Mouse (Mus musculus) MEL (cell line): ENCODE measurements at regions not wholly inside any gene's neighbourhood (a gene's known extent, or its start where the extent isn't known, plus 50 kb on each side); places are given as distances from the start of the nearest gene placed in this dataset.

Source experiments
- DNase-seq: peaks from one replicate; pipeline ENCODE4 v3.0.0; 2011; ENCODE audit warnings: low read depth, low spot score
- H3K27ac ChIP-seq: 2 replicates; pipeline ENCODE4 v1.5.1; 2012; ENCODE audit warnings: low read depth, mild to moderate bottlenecking, control low read depth, low read length, moderate library complexity; ENCODE audit not compliant: control insufficient read depth
- H3K27me3 ChIP-seq, 2 experiments: fragments of 150-350 bp in 1 of 2; sonication (generic) in 1 of 2; 2 replicates each; pipeline ENCODE4 v1.6.1; 2012; ENCODE audit warnings: low read length in 2 of 2, mild to moderate bottlenecking in 2 of 2, improper control_type of control experiment in 1 of 2, moderate library complexity in 1 of 2; ENCODE audit not compliant: insufficient read depth in 2 of 2, control insufficient read depth in 1 of 2
- H3K36me3 ChIP-seq, 2 experiments: 2 replicates each; pipeline ENCODE4 v1.6.1; 2012 to 2014; ENCODE audit warnings: low read length in 2 of 2, improper control_type of control experiment in 1 of 2, inconsistent platforms in 1 of 2, mild to moderate bottlenecking in 1 of 2; ENCODE audit not compliant: insufficient read depth in 2 of 2, control insufficient read depth in 1 of 2
- H3K4me1 ChIP-seq, 2 experiments: fragments of 150-350 bp in 1 of 2; sonication (generic) in 1 of 2; 2 replicates each; pipeline ENCODE4 v1.6.1; 2012; ENCODE audit warnings: low read length in 2 of 2, improper control_type of control experiment in 1 of 2, mild to moderate bottlenecking in 1 of 2; ENCODE audit not compliant: insufficient read depth in 2 of 2, control insufficient read depth in 1 of 2
- H3K4me3 ChIP-seq, 2 experiments: fragments of 150-350 bp in 1 of 2; sonication (generic) in 1 of 2; 2 replicates each; pipeline ENCODE4 v1.5.1; 2012; ENCODE audit warnings: low read depth in 2 of 2, low read length in 2 of 2, mild to moderate bottlenecking in 2 of 2, moderate library complexity in 2 of 2, control low read depth in 1 of 2, improper control_type of control experiment in 1 of 2; ENCODE audit not compliant: control insufficient read depth in 1 of 2, insufficient read depth in 1 of 2
- H3K79me2 ChIP-seq: 2 replicates; pipeline ENCODE4 v1.6.1; 2012; ENCODE audit warnings: mild to moderate bottlenecking, low read length, moderate library complexity; ENCODE audit not compliant: control insufficient read depth, poor library complexity, insufficient read depth
- H3K9ac ChIP-seq: 2 replicates; pipeline ENCODE4 v1.6.1; 2012; ENCODE audit warnings: low read depth, mild to moderate bottlenecking, control low read depth, low read length, moderate library complexity; ENCODE audit not compliant: control insufficient read depth, poor library complexity, severe bottlenecking
- H3K9me3 ChIP-seq: fragments of 150-350 bp; sonication (generic); replicated peaks from 2 replicates; pipeline ENCODE4 v1.6.1; 2012; ENCODE audit warnings: mild to moderate bottlenecking, low read length, improper control_type of control experiment, moderate library complexity; ENCODE audit not compliant: insufficient read depth
- CHD2 ChIP-seq: IDR thresholded peaks from 2 replicates; pipeline ENCODE4 v1.6.1; 2011; ENCODE audit warnings: low read length, improper control_type of control experiment
- E2F4 ChIP-seq: IDR thresholded peaks from 2 replicates; pipeline ENCODE4 v1.6.1; 2011; ENCODE audit warnings: low read depth, low read length, improper control_type of control experiment, borderline replicate concordance
- ELF1 ChIP-seq: IDR thresholded peaks from 2 replicates; pipeline ENCODE4 v1.6.1; 2014; ENCODE audit warnings: low read depth, mild to moderate bottlenecking, inconsistent platforms, low read length, improper control_type of control experiment, moderate library complexity
- EP300 ChIP-seq, 2 experiments: IDR thresholded peaks; 2 replicates each; pipeline ENCODE4 v1.6.1; 2011; ENCODE audit warnings: improper control_type of control experiment in 2 of 2, low read length in 2 of 2, low read depth in 1 of 2, mild to moderate bottlenecking in 1 of 2
- ETS1 ChIP-seq: IDR thresholded peaks from 2 replicates; pipeline ENCODE4 v1.6.1; 2012; ENCODE audit warnings: low read depth, mild to moderate bottlenecking, inconsistent platforms, low read length, improper control_type of control experiment, moderate library complexity
- GABPA ChIP-seq: IDR thresholded peaks from 2 replicates; pipeline ENCODE4 v1.6.1; 2012; ENCODE audit warnings: low read depth, mild to moderate bottlenecking, inconsistent platforms, low read length, improper control_type of control experiment, moderate library complexity
- HCFC1 ChIP-seq: IDR thresholded peaks from 2 replicates; pipeline ENCODE4 v1.6.1; 2012; ENCODE audit warnings: low read depth, mild to moderate bottlenecking, inconsistent platforms, low read length, improper control_type of control experiment, moderate library complexity
- JUND ChIP-seq: IDR thresholded peaks from 2 replicates; pipeline ENCODE4 v1.6.1; 2011; ENCODE audit warnings: low read depth, mild to moderate bottlenecking, improper control_type of control experiment, low read length
- MAX ChIP-seq: IDR thresholded peaks from 2 replicates; pipeline ENCODE4 v1.6.1; 2011; ENCODE audit warnings: low read length, improper control_type of control experiment
- MEF2A ChIP-seq: IDR thresholded peaks from 2 replicates; pipeline ENCODE4 v1.6.1; 2014; ENCODE audit warnings: low read depth, mild to moderate bottlenecking, inconsistent platforms, low read length, improper control_type of control experiment; ENCODE audit not compliant: poor library complexity, insufficient replicate concordance, severe bottlenecking; ENCODE audit errors: extremely low read depth
- MXI1 ChIP-seq: IDR thresholded peaks from 2 replicates; pipeline ENCODE4 v1.6.1; 2011; ENCODE audit warnings: mild to moderate bottlenecking, low read depth, low read length, improper control_type of control experiment
- MYB ChIP-seq: IDR thresholded peaks from 2 replicates; pipeline ENCODE4 v1.6.1; 2011; ENCODE audit warnings: mild to moderate bottlenecking, low read depth, low read length, improper control_type of control experiment
- NELFE ChIP-seq: IDR thresholded peaks from 2 replicates; pipeline ENCODE4 v1.6.1; 2011; ENCODE audit warnings: low read depth, low read length, improper control_type of control experiment
- NRF1 ChIP-seq: IDR thresholded peaks from 2 replicates; pipeline ENCODE4 v1.6.1; 2014; ENCODE audit warnings: low read depth, mild to moderate bottlenecking, inconsistent platforms, low read length, improper control_type of control experiment, moderate library complexity; ENCODE audit not compliant: poor library complexity, insufficient read depth, severe bottlenecking
- POLR2AphosphoS5 ChIP-seq: IDR thresholded peaks from 2 replicates; pipeline ENCODE4 v1.6.1; 2012; ENCODE audit warnings: low read depth, borderline replicate concordance, mild to moderate bottlenecking, inconsistent platforms, low read length, moderate library complexity, mixed read lengths
- RAD21 ChIP-seq: IDR thresholded peaks from 2 replicates; pipeline ENCODE4 v1.6.1; 2011; ENCODE audit warnings: mild to moderate bottlenecking, low read depth, low read length, improper control_type of control experiment
- RCOR1 ChIP-seq: IDR thresholded peaks from 2 replicates; pipeline ENCODE4 v1.6.1; 2012; ENCODE audit warnings: low read depth, mild to moderate bottlenecking, inconsistent platforms, low read length, improper control_type of control experiment
- SMC3 ChIP-seq: IDR thresholded peaks from 2 replicates; pipeline ENCODE4 v1.6.1; 2011; ENCODE audit warnings: low read depth, low read length, improper control_type of control experiment
- TAL1 ChIP-seq: IDR thresholded peaks from 2 replicates; pipeline ENCODE4 v1.6.1; 2012; ENCODE audit warnings: mild to moderate bottlenecking, inconsistent platforms, low read length, moderate library complexity, mixed read lengths
- TBP ChIP-seq: IDR thresholded peaks from 2 replicates; pipeline ENCODE4 v1.8.0; 2011; ENCODE audit warnings: low read depth, low read length, improper control_type of control experiment
- USF2 ChIP-seq, 2 experiments: IDR thresholded peaks; 2 replicates each; pipeline ENCODE4 v1.6.1; 2011 to 2012; ENCODE audit warnings: improper control_type of control experiment in 2 of 2, low read length in 2 of 2, borderline replicate concordance in 1 of 2, inconsistent platforms in 1 of 2, low read depth in 1 of 2, mild to moderate bottlenecking in 1 of 2; ENCODE audit not compliant: insufficient read depth in 1 of 2
- ZKSCAN1 ChIP-seq: IDR thresholded peaks from 2 replicates; pipeline ENCODE4 v1.6.1; 2012; ENCODE audit warnings: low read depth, mild to moderate bottlenecking, inconsistent platforms, low read length, improper control_type of control experiment, moderate library complexity

- H3K36me3 ChIP-seq = no peaks in the 10 kb centered on the region
- TF ChIP-seq MYB (no peak), NELFE (no peak), HCFC1 (no peak), MAX (no peak), RCOR1 (no peak), SMC3 (no peak), POLR2AphosphoS5 (no peak), E2F4 (no peak), TAL1 (no peak), GABPA (no peak), ELF1 (no peak), ZKSCAN1 (no peak), ETS1 (no peak), EP300 (IDR thresholded peaks at IDR 0.05; ENCODE audit: low read depth in 1 of 2, low read length in 2 of 2) (no peak), MXI1 (no peak)
- H3K79me2 ChIP-seq = no peaks in the 10 kb centered on the region
These were observed 1640.1 kb upstream of the B3galt2 start for GRCm38 (mm10) chr1:142000335-142000734.

GRCm38 (mm10) chr1:142006316-142006715 lies 1634.1 kb upstream of the B3galt2 start:
- H3K4me3 ChIP-seq = no peak overlapping the region
- TF ChIP-seq SMC3 = no peak
- TF ChIP-seq, all 39 proteins: peak for 0

More at GRCm38 (mm10) chr1:142000335-142000734, 1640.1 kb upstream of the B3galt2 start:
- Histone ChIP-seq H3K27me3 (no peaks in the 10 kb centered on the region), H3K27ac (no peak overlapping the region), H3K9ac (no peak overlapping the region), H3K4me3 (no peak overlapping the region), H3K9me3 (no peaks in the 10 kb centered on the region), H3K4me1 (no peaks in the 10 kb centered on the region)
- DNase-seq = no peak

GRCm38 (mm10) chr1:142042751-142043150 lies 1597.7 kb upstream of the B3galt2 start:
- no peaks in the 10 kb centered on the region for H3K4me1 ChIP-seq
- H3K36me3 ChIP-seq = no peaks in the 10 kb centered on the region
- no peak overlapping the region for H3K9ac ChIP-seq
- no peaks in the 10 kb centered on the region for H3K9me3 ChIP-seq
- no peaks in the 10 kb centered on the region for H3K79me2 ChIP-seq
- DNase-seq = no peak
- H3K27ac ChIP-seq = no peak overlapping the region
- H3K4me3 ChIP-seq = no peak overlapping the region
- no peaks in the 10 kb centered on the region for H3K27me3 ChIP-seq
- TF ChIP-seq TAL1 (no peak), CHD2 (no peak), SMC3 (no peak), TBP (no peak), MEF2A (no peak), NRF1 (no peak), E2F4 (no peak), RAD21 (no peak), ELF1 (no peak), JUND (no peak), USF2 (IDR thresholded peaks at IDR 0.05; ENCODE audit: borderline replicate concordance in 1 of 2, insufficient read depth in 1 of 2, low read depth in 1 of 2, low read length in 2 of 2) (no peak)

More at GRCm38 (mm10) chr1:142006316-142006715, 1634.1 kb upstream of the B3galt2 start:
- H3K27me3 ChIP-seq = no peaks in the 10 kb centered on the region
- H3K79me2 ChIP-seq = no peaks in the 10 kb centered on the region
- H3K9me3 ChIP-seq = no peaks in the 10 kb centered on the region
- H3K36me3 ChIP-seq = no peaks in the 10 kb centered on the region
- H3K4me1 ChIP-seq = no peaks in the 10 kb centered on the region
- no peak overlapping the region for H3K9ac ChIP-seq
- DNase-seq = no peak
- no peak overlapping the region for H3K27ac ChIP-seq
